Mouse (Mus musculus): ENCODE results near the gene Tmub1. TPM values are rescaled to one million over a fixed set of nuclear protein-coding genes. Genes with fewer than 3 reads are reported as not detected.

The Tmub1 gene
- polyA plus RNA-seq (2015; fragmentation: Nextera tagmentation; extraction: Ambion mirVana): 25.2 and 26.5 TPM in 2 replicates

- H3K4me1 ChIP-seq: peaks cover 49% of the 10 kb centered on the region
- H3K27me3 ChIP-seq: peaks cover 3% of the 10 kb centered on the region; the same call in 1 of the 2 replicates
- H3K4me3 ChIP-seq (replicated peaks): peak within 1 kb of the TSS; percentile 68
- no peaks in the 10 kb centered on the region for H3K9me3 ChIP-seq (replicated peaks)
- H3K27ac ChIP-seq: peak within 1 kb of the TSS; percentile 34
- 2% methylated on average over 34 of the region's 34 CpGs for WGBS
- ATAC-seq (replicated peaks; ENCODE audit: low FRiP score): peak; percentile 66
- H3K4me2 ChIP-seq: peak within 1 kb of the TSS; percentile 76
- H3K9ac ChIP-seq: peak within 1 kb of the TSS; percentile 59
- H3K36me3 ChIP-seq: peaks cover 11% of the 10 kb centered on the region
Observed at GRCm38 (mm10) chr5:24447624-24448298, at the start of gene Tmub1. Gene Tmub1 (minus strand): TSS chr5:24447854.

DNA sequence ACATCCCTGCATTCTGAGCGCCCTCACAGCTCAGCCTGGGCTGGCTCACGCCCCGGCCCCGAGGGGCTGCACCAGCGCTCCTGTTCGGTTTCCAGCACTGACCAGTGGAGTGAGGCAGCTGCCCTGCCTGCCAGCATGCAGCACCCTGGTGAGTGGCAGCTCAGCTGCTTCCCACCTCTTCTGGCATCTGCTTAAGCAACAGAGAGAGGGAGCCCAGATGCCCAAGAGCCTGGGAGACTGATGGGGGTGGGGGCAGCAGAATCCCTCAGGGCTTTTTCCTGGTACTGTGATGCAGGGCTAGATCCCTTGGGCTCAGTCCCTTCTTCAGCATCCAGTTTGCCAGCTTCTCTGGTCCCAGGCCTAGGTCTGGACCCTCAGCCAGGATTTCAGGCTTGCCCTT lies 49.1 kb upstream of the Tmub1 start:
- Histone ChIP-seq H3K4me3 (replicated peaks) (no peak overlapping the region), H3K27ac (no peak overlapping the region), H3K4me1 (peaks cover 20% of the 10 kb centered on the region; the same call in 1 of the 2 replicates), H3K4me2 (no peak overlapping the region), H3K9me3 (replicated peaks) (no peaks in the 10 kb centered on the region), H3K9ac (no peak overlapping the region), H3K36me3 (peaks cover 99% of the 10 kb centered on the region), H3K27me3 (no peaks in the 10 kb centered on the region)
- 71% methylated on average over 6 of the region's 6 CpGs for WGBS
- no peak for ATAC-seq (replicated peaks; ENCODE audit: low FRiP score)

- Histone ChIP-seq H3K4me3 (replicated peaks) (no peak overlapping the region), H3K9ac (no peak overlapping the region), H3K36me3 (peaks cover 99% of the 10 kb centered on the region), H3K27ac (no peak overlapping the region), H3K4me2 (no peak overlapping the region), H3K27me3 (no peaks in the 10 kb centered on the region), H3K9me3 (replicated peaks) (no peaks in the 10 kb centered on the region), H3K4me1 (peaks cover 20% of the 10 kb centered on the region; the same call in 1 of the 2 replicates)
- WGBS: 91% methylated on average over 15 of the region's 15 CpGs
- ATAC-seq (replicated peaks; ENCODE audit: low FRiP score): no peak
Observed at GRCm38 (mm10) chr5:24495019-24495418, 47.4 kb upstream of the Tmub1 start.

DNA sequence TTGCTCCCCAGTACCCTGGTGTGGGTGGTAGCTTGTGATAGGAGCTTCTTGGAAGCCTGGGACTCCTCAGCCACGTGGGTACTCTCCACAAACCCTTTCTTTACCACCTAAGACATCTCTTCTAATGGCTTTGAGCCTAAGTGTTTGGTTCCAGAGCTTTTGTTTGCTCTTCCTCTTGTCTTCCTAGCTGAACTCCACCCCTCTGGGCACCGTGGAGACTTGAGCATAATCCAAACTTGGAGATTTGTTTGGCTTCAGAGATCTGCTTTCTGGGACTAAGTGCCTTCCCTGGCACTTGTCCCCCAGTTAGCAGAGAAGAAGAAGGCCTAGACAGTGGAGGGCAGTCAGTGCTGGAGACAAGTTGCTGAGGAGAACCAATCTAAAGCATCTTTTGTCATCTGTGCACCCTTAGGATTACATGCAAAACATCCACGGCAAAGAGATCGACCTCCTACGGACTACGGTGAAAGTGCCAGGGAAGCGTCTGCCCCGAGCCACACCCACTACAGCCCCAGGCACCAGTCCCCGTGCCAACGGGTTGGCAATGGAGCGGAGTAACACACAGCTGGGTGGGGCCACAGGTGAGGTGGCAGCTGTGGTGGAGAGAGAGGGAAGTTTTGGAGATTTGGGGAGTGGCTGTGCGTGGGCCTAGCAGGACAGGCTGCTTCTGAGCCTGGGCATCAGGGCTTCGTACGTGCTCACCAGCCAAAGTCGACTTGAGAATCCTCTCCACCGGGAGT lies 45.1 kb upstream of the Tmub1 start:
- H3K9ac ChIP-seq: no peak overlapping the region
- no peak overlapping the region for H3K4me3 ChIP-seq (replicated peaks)
- H3K36me3 ChIP-seq: peaks cover 99% of the 10 kb centered on the region
- no peaks in the 10 kb centered on the region for H3K27me3 ChIP-seq
- H3K4me2 ChIP-seq: no peak overlapping the region
- H3K27ac ChIP-seq: no peak overlapping the region
- no peak for ATAC-seq (replicated peaks; ENCODE audit: low FRiP score)
- H3K4me1 ChIP-seq: 0 out of 2 replicates have a peak, but pooled peaks cover 2% of the 10 kb centered on the region
- no peaks in the 10 kb centered on the region for H3K9me3 ChIP-seq (replicated peaks)
- WGBS: 91% methylated on average over 16 of the region's 16 CpGs

GRCm38 (mm10) chr5:24490413-24490920 lies 42.8 kb upstream of the Tmub1 start:
- 42% methylated on average over 14 of the region's 14 CpGs for WGBS
- Histone ChIP-seq H3K27ac (no peak overlapping the region), H3K4me1 (peaks cover 9% of the 10 kb centered on the region), H3K4me2 (no peak overlapping the region), H3K36me3 (peaks cover 92% of the 10 kb centered on the region), H3K9ac (no peak overlapping the region), H3K27me3 (0 out of 2 replicates have a peak, but pooled peaks cover 2% of the 10 kb centered on the region), H3K4me3 (replicated peaks) (no peak overlapping the region), H3K9me3 (replicated peaks) (no peaks in the 10 kb centered on the region)
- ATAC-seq (replicated peaks; ENCODE audit: low FRiP score): no peak

DNA sequence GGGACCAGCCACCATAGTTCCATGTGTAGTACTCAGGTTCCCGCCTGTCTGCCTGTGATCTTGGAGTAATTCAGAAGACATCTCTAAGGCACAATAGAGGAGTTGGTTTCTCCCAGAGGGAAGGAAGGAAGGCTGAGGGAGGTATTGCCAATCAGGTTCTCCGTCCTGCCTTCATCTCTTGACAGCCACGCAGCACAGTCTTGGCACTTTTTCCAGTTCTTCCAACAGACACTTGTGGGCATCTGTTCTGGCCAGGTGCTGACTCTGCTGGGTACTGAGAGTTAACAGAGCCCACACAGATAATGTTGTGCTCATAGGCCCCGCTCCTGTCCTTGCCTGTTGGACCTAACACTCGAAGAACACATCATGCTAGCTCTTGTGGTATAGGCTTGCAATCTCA lies 39.1 kb upstream of the Tmub1 start:
- H3K36me3 ChIP-seq: peaks cover 83% of the 10 kb centered on the region
- WGBS: 95% methylated on average over 5 of the region's 5 CpGs
- no peak overlapping the region for H3K4me2 ChIP-seq

GRCm38 (mm10) chr5:24486097-24486496 lies 38.4 kb upstream of the Tmub1 start:
- Histone ChIP-seq H3K36me3 (peaks cover 82% of the 10 kb centered on the region), H3K9ac (no peak overlapping the region), H3K4me2 (no peak overlapping the region), H3K9me3 (replicated peaks) (no peaks in the 10 kb centered on the region), H3K27me3 (0 out of 2 replicates have a peak, but pooled peaks cover 9% of the 10 kb centered on the region), H3K27ac (no peak overlapping the region), H3K4me1 (peaks cover 43% of the 10 kb centered on the region), H3K4me3 (replicated peaks) (no peak overlapping the region)
- ATAC-seq (replicated peaks; ENCODE audit: low FRiP score): no peak
- 6% methylated on average over 8 of the region's 8 CpGs for WGBS

More for the DNA sequence above, 39.1 kb upstream of the Tmub1 start:
- Histone ChIP-seq H3K4me3 (replicated peaks) (no peak overlapping the region), H3K4me1 (peaks cover 37% of the 10 kb centered on the region), H3K9ac (no peak overlapping the region), H3K27ac (no peak overlapping the region), H3K27me3 (0 out of 2 replicates have a peak, but pooled peaks cover 9% of the 10 kb centered on the region), H3K9me3 (replicated peaks) (no peaks in the 10 kb centered on the region)
- no peak for ATAC-seq (replicated peaks; ENCODE audit: low FRiP score)

- no peak for ATAC-seq (replicated peaks; ENCODE audit: low FRiP score)
- H3K27ac ChIP-seq: no peak overlapping the region
- H3K9ac ChIP-seq: peak overlapping the region; percentile 15; the same call in 1 of the 2 replicates
- 0 out of 2 replicates have a peak, but pooled peaks cover 9% of the 10 kb centered on the region for H3K27me3 ChIP-seq
- H3K4me3 ChIP-seq (replicated peaks): peak overlapping the region; percentile 21
- WGBS: 32% methylated on average over 22 of the region's 22 CpGs
- peaks cover 45% of the 10 kb centered on the region for H3K4me1 ChIP-seq
- H3K36me3 ChIP-seq: peaks cover 82% of the 10 kb centered on the region
- peak overlapping the region; percentile 56 for H3K4me2 ChIP-seq
- no peaks in the 10 kb centered on the region for H3K9me3 ChIP-seq (replicated peaks)
Observed at GRCm38 (mm10) chr5:24484963-24485362, 37.3 kb upstream of the Tmub1 start.

GRCm38 (mm10) chr5:24483326-24483725 lies 35.7 kb upstream of the Tmub1 start:
- Histone ChIP-seq H3K4me3 (replicated peaks) (no peak overlapping the region), H3K27ac (peak overlapping the region; percentile 86), H3K4me1 (peaks cover 45% of the 10 kb centered on the region), H3K27me3 (0 out of 2 replicates have a peak, but pooled peaks cover 9% of the 10 kb centered on the region), H3K9me3 (replicated peaks) (no peaks in the 10 kb centered on the region), H3K36me3 (peaks cover 82% of the 10 kb centered on the region), H3K4me2 (peak overlapping the region; percentile 1; the same call in 1 of the 2 replicates), H3K9ac (0 out of 2 replicates have a peak overlapping the region, but pooled peaks have one; percentile 3)
- peak; percentile 11; the same call in 1 of the 2 replicates for ATAC-seq (replicated peaks; ENCODE audit: low FRiP score)
- 27% methylated on average over 11 of the region's 11 CpGs for WGBS

GRCm38 (mm10) chr5:24482247-24483079 lies 34.8 kb upstream of the Tmub1 start:
- Histone ChIP-seq H3K4me3 (replicated peaks) (0 out of 2 replicates have a peak overlapping the region, but pooled peaks have one; percentile 2), H3K36me3 (peaks cover 82% of the 10 kb centered on the region), H3K4me2 (peak overlapping the region; percentile 38), H3K9ac (0 out of 2 replicates have a peak overlapping the region, but pooled peaks have one; percentile 3), H3K27ac (peak overlapping the region; percentile 86), H3K27me3 (0 out of 2 replicates have a peak, but pooled peaks cover 9% of the 10 kb centered on the region), H3K4me1 (peaks cover 46% of the 10 kb centered on the region), H3K9me3 (replicated peaks) (no peaks in the 10 kb centered on the region)
- WGBS: 45% methylated on average over 37 of the region's 41 CpGs
- ATAC-seq (replicated peaks; ENCODE audit: low FRiP score): peak; percentile 64

DNA sequence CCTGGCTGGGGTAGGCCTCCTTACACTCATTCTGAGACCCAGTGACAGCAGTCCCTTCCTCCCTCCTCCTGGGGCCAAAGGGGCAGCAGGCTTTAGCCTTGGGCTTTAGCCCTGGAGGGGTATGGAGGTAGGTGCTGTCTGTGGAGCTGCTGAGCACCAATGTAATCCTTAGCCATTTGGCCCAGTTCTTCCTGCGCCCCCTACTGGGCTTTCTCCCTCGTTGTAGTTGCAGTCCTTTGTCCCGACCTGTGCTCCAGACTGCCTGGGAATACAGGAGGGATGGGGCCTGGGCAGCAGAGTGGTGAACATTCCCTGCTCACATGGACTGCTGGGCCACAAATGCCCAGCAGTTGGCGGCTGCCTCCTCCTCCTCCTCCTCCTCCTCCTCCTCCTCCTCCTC lies 34.0 kb upstream of the Tmub1 start:
- Histone ChIP-seq H3K9me3 (replicated peaks) (no peaks in the 10 kb centered on the region), H3K27me3 (0 out of 2 replicates have a peak, but pooled peaks cover 9% of the 10 kb centered on the region), H3K4me2 (no peak overlapping the region), H3K4me1 (peaks cover 50% of the 10 kb centered on the region), H3K27ac (no peak overlapping the region), H3K9ac (no peak overlapping the region), H3K36me3 (peaks cover 82% of the 10 kb centered on the region), H3K4me3 (replicated peaks) (no peak overlapping the region)
- peak; percentile 34 for ATAC-seq (replicated peaks; ENCODE audit: low FRiP score)
- WGBS: 4% methylated on average over 4 of the region's 4 CpGs
